Mouse (Mus musculus): ENCODE results near the gene B4galnt2. TPM values are rescaled to one million over a fixed set of nuclear protein-coding genes. Genes with fewer than 3 reads are reported as not detected.
"Not testable (repeated sequence)": the region's sequence is repeated elsewhere in the genome, so short reads cannot be mapped to it uniquely, and the experiment has no call there.

B4galnt2 gene
- total and polyA plus RNA-seq, 2 experiments from 2014 or later = not detected

DNA sequence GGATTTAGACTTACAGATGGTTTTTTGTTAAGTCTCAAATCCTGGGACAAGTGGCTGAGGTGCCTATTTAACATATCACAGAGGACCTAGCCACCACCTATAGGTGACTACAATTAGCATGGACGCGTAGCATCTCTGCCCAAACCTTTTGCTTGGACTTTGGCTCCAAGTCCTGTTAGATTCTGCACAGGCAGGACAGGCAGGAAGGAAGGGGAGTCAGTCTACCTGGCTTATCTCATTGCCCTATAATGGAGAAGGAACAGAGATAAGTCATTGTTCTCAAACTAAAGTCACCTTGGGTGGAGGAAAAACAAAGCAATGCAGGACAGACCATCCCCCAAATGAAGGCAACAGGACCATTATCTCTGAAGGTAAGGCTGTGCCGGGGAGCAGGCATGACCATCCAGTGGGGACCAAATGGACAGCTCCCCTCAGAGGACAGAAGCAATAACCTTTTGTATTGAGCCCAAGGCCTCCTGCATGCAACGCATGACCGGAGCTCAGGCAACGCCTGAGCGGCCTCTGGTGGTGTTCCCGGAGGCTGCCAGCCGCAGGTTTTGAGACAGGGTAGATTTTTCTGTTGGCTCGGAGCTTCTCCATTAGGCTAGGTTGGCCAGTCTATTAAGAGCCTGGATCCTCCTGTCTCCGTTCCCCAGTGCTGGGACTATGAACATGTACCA, 25.3 kb upstream of the B4galnt2 start:
- no peaks in the 10 kb centered on the region for H3K27me3 ChIP-seq (ENCODE audit: insufficient read depth, low read length)
- TF ChIP-seq CTCF (IDR thresholded peaks at IDR 0.05; ENCODE audit: low read depth) = peak; percentile 40
- H3K4me3 ChIP-seq (ENCODE audit: low read length) = no peak overlapping the region
- ATAC-seq = no peak
- 37% methylated on average over 11 of the region's 11 CpGs for WGBS
- H3K9me3 ChIP-seq (ENCODE audit: low read length) = no peaks in the 10 kb centered on the region
- no peak overlapping the region for H3K27ac ChIP-seq
- no peaks in the 10 kb centered on the region for H3K4me1 ChIP-seq (ENCODE audit: insufficient read depth, low read length)
- no peak for DNase-seq (ENCODE audit: low spot score)
- no peak overlapping the region for H3K4me2 ChIP-seq (ENCODE audit: low read depth, low read length)
- no peak overlapping the region for H3K9ac ChIP-seq (replicated peaks; ENCODE audit: low read length)
- H3K36me3 ChIP-seq (ENCODE audit: insufficient read depth, low read length) = no peaks in the 10 kb centered on the region

DNA sequence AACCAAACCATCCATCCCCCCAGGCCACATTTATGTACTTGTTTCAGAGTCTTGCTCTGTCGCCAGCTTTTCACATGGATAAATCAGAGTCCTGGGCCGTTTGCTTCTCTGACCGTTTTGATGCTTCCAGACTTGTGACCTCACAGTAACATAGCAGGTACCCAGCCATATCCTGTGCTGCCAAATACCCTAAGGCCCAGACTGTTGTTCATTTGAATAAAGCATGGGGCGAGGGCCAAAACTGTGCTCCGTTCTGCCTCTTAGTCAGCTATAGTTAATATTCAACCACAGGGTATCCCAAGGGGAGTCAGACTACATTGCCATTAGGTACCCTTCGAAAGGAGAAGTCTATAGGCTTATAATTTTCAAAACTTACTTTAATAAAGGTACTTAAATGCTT, 21.7 kb upstream of the B4galnt2 start:
- Histone ChIP-seq H3K4me3 (ENCODE audit: low read length) (no peak overlapping the region), H3K27ac (no peak overlapping the region), H3K36me3 (ENCODE audit: insufficient read depth, low read length) (no peaks in the 10 kb centered on the region), H3K9ac (replicated peaks; ENCODE audit: low read length) (no peak overlapping the region), H3K27me3 (ENCODE audit: insufficient read depth, low read length) (no peaks in the 10 kb centered on the region), H3K9me3 (ENCODE audit: low read length) (no peaks in the 10 kb centered on the region), H3K4me2 (ENCODE audit: low read depth, low read length) (no peak overlapping the region), H3K4me1 (ENCODE audit: insufficient read depth, low read length) (no peaks in the 10 kb centered on the region)
- ATAC-seq (no peak), DNase-seq (ENCODE audit: low spot score) (no peak)
- no peak for TF ChIP-seq CTCF (IDR thresholded peaks at IDR 0.05; ENCODE audit: low read depth)
- 71% methylated on average over 6 of the region's 6 CpGs for WGBS

DNA sequence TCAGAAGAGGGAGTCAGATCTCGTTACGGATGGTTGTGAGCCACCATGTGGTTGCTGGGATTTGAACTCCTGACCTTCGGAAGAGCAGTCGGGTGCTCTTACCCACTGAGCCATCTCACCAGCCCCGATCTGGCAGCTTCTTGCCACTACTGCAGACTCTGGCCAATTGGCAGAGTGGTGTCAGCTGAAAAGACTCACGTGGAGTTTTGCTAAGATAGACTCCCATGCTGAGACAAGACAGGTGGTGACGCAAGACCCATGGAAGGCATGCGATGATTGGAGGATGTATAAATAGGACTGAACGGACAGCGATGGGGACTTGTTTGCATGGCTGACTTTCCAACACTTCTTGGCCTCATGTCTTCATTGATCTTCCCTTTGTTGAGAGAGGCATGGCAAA, 17.5 kb upstream of the B4galnt2 start:
- not testable (repeated sequence) for H3K4me1 ChIP-seq (ENCODE audit: insufficient read depth, low read length); H3K9me3 ChIP-seq (ENCODE audit: low read length); H3K9ac ChIP-seq (replicated peaks; ENCODE audit: low read length); H3K36me3 ChIP-seq (ENCODE audit: insufficient read depth, low read length); H3K4me2 ChIP-seq (ENCODE audit: low read depth, low read length); ATAC-seq; H3K27ac ChIP-seq; H3K4me3 ChIP-seq (ENCODE audit: low read length); H3K27me3 ChIP-seq (ENCODE audit: insufficient read depth, low read length); DNase-seq (ENCODE audit: low spot score)
- 84% methylated on average over 8 of the region's 10 CpGs for WGBS

DNA sequence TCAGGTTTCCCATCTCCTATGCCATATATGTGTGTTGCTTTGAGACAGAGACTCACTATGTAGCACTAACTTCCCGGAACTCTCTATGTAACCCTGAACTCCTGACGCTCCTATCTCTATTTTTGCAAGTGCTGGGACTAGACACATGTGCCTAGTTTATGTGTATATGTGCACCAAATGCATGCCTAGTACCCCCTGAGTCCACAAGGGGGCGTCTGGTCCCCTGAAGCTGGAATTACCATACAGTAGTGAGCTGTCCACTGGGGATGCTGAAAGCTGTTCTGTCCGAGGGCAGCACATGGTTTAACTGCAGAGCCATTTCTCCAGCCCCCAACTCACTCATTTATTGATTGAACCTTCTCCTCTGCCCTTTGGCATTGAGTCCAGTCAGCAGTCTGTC, 11.7 kb upstream of the B4galnt2 start:
- Histone ChIP-seq H3K36me3 (ENCODE audit: insufficient read depth, low read length) (no peaks in the 10 kb centered on the region), H3K27me3 (ENCODE audit: insufficient read depth, low read length) (peaks cover 7% of the 10 kb centered on the region; the same call in 1 of the 2 replicates), H3K4me3 (ENCODE audit: low read length) (no peak overlapping the region), H3K4me2 (ENCODE audit: low read depth, low read length) (no peak overlapping the region), H3K9ac (replicated peaks; ENCODE audit: low read length) (no peak overlapping the region), H3K9me3 (ENCODE audit: low read length) (no peaks in the 10 kb centered on the region; the same call in 1 of the 2 replicates), H3K27ac (no peak overlapping the region), H3K4me1 (ENCODE audit: insufficient read depth, low read length) (no peaks in the 10 kb centered on the region)
- DNase-seq (ENCODE audit: low spot score) (no peak), ATAC-seq (no peak)
- no peak for TF ChIP-seq CTCF (IDR thresholded peaks at IDR 0.05; ENCODE audit: low read depth)
- WGBS = 75% methylated on average over 4 of the region's 4 CpGs

DNA sequence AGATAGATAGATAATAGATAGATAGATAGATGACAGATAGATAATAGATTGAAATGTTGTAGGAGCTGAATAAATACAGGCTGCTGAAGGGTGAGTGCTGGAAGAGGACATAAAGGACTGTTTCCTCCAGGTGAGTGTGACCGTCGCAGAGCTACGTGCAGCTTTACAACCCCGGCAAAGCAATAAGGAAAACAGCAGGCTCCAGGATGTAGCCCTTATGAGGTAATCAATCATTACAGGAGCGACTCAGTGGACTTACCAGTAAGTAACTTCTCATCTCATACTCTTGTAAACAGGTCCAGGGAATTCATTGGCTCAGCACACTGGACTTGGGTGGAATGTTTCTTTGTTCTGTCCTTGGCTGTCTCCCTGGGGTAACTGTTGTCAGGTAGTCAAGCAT, 11.3 kb upstream of the B4galnt2 start:
- Histone ChIP-seq H3K4me1 (ENCODE audit: insufficient read depth, low read length) (no peaks in the 10 kb centered on the region), H3K4me2 (ENCODE audit: low read depth, low read length) (no peak overlapping the region), H3K27me3 (ENCODE audit: insufficient read depth, low read length) (peaks cover 7% of the 10 kb centered on the region; the same call in 1 of the 2 replicates), H3K9ac (replicated peaks; ENCODE audit: low read length) (no peak overlapping the region), H3K9me3 (ENCODE audit: low read length) (no peaks in the 10 kb centered on the region; the same call in 1 of the 2 replicates), H3K4me3 (ENCODE audit: low read length) (no peak overlapping the region), H3K36me3 (ENCODE audit: insufficient read depth, low read length) (no peaks in the 10 kb centered on the region), H3K27ac (no peak overlapping the region)
- WGBS = 92% methylated on average over 5 of the region's 5 CpGs
- TF ChIP-seq CTCF (IDR thresholded peaks at IDR 0.05; ENCODE audit: low read depth) = no peak
- DNase-seq (ENCODE audit: low spot score) (no peak), ATAC-seq (no peak)

DNA sequence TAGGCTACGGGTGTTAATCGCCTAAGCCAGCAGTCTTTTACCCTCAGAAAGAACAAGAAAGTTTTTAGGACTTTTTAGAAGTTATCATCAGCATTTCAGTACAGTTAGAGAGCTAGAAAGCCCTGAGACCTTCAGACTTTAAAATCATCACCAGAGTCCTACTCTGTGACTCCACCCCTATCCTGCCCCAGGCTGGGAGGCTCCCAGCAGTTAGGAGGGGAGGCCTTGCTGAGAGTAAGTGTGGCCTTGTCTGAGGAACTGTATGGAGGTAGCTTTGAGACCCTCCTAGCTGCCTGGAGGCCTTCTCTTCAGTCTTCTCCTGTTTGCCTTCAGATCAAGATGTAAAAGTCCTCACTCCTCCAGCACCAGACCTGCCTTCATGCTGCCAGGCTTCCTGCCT, 9.5 kb upstream of the B4galnt2 start:
- Histone ChIP-seq H3K4me3 (ENCODE audit: low read length) (no peak overlapping the region), H3K27me3 (ENCODE audit: insufficient read depth, low read length) (peaks cover 7% of the 10 kb centered on the region; the same call in 1 of the 2 replicates), H3K36me3 (ENCODE audit: insufficient read depth, low read length) (no peaks in the 10 kb centered on the region), H3K4me2 (ENCODE audit: low read depth, low read length) (no peak overlapping the region), H3K9me3 (ENCODE audit: low read length) (no peaks in the 10 kb centered on the region; the same call in 1 of the 2 replicates), H3K4me1 (ENCODE audit: insufficient read depth, low read length) (no peaks in the 10 kb centered on the region), H3K9ac (replicated peaks; ENCODE audit: low read length) (no peak overlapping the region), H3K27ac (no peak overlapping the region)
- DNase-seq (ENCODE audit: low spot score) = no peak
- TF ChIP-seq CTCF (IDR thresholded peaks at IDR 0.05; ENCODE audit: low read depth) = no peak
- no peak for ATAC-seq
- WGBS = 15% methylated on average over 2 of the region's 2 CpGs

DNA sequence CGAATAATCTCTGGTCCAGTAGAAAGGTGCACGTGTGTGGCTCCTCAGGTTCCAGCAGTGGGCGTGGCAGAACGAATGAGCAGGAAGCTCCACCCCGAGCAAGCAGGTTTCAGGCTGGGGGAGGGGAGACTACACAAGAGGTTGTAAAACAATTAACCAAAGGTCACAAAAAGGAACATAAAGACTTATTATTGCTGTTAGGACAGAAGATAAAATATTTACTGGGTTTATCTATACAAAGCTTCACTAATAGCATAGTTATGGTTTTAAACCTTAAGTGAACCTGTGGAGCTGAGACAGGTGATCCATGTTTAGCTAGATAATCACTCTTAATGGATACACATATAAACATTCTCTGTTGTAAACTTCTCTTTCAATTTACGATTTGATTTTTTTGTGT, 8.8 kb upstream of the B4galnt2 start:
- ATAC-seq; H3K4me3 ChIP-seq (ENCODE audit: low read length); H3K4me1 ChIP-seq (ENCODE audit: insufficient read depth, low read length); DNase-seq (ENCODE audit: low spot score); H3K36me3 ChIP-seq (ENCODE audit: insufficient read depth, low read length); H3K4me2 ChIP-seq (ENCODE audit: low read depth, low read length); H3K27ac ChIP-seq; H3K27me3 ChIP-seq (ENCODE audit: insufficient read depth, low read length); H3K9ac ChIP-seq (replicated peaks; ENCODE audit: low read length); H3K9me3 ChIP-seq (ENCODE audit: low read length): not testable (repeated sequence)
- WGBS = 2% methylated on average over 3 of the region's 6 CpGs

Data from hindbrain, postnatal 0 days (tissue).